Mouse (Mus musculus): Measurements from ENCODE around the gene Ptk7.

Gene Ptk7

GRCm38 (mm10) chr17:46521963-46522668 lies 107.2 kb downstream of the Ptk7 start:
- in situ Hi-C loops (cut with MboI) = no loop called here

- in situ Hi-C loops (cut with MboI) = no loop called here
Measured at GRCm38 (mm10) chr17:46521174-46521573, 108.1 kb downstream of the Ptk7 start.

GRCm38 (mm10) chr17:46520385-46520979 lies 108.8 kb downstream of the Ptk7 start:
- in situ Hi-C loops (cut with MboI) = no loop called here

- in situ Hi-C loops (cut with MboI) = no loop called here
Measured at GRCm38 (mm10) chr17:46519971-46520370, 109.3 kb downstream of the Ptk7 start.
